Mouse (Mus musculus): Measurements from ENCODE around the gene Paxx.

Paxx gene

DNA sequence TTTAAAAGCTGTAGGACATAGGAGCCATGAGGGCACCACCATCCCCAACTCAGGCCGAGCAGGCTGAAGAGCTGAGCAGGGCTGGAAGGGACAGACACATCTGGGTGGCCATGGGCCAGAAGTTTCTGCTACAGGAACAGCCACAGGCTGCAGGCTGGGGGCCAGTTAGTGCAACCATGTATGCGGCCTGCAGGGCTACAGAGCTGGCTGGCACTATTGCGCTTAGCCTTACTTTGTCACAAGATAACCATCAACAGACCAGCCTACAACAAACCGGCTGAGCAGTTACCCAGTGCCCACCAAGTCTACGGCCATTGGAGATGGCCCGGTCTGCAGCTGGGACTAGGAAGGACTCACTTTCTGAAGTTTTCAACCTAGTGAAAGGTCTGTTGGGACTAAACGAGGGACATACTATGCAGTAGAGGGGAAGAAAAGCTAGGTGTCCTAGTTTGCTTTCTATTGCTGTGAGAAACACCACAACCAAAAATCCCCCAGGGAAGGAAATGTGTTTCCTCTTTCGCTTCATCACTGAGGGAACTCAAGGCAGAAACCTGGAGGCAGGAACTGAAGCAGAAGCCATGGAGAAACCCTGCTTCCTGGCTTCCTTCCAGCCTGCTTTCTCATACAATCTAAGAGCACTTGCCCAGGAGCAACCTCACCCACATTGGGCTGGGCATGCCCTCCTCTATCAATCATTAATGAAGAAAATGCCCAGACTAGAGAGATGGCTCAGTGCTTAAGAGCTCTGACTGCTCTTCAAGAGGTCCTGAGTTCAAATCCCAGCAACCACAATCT lies 9.8 kb downstream of the Paxx start:
- in situ Hi-C loops (cut with MboI, MseI) = no loop called here

GRCm38 (mm10) chr2:25442682-25443081 lies 18.2 kb downstream of the Paxx start:
- in situ Hi-C loops (cut with MboI, MseI) = no loop called here

- in situ Hi-C loops (cut with MboI, MseI) = no loop called here
Observed at GRCm38 (mm10) chr2:25441067-25441466, 19.8 kb downstream of the Paxx start.

- in situ Hi-C loops (cut with MboI, MseI) = no loop called here
Observed at GRCm38 (mm10) chr2:25436286-25436820, 24.5 kb downstream of the Paxx start.

DNA sequence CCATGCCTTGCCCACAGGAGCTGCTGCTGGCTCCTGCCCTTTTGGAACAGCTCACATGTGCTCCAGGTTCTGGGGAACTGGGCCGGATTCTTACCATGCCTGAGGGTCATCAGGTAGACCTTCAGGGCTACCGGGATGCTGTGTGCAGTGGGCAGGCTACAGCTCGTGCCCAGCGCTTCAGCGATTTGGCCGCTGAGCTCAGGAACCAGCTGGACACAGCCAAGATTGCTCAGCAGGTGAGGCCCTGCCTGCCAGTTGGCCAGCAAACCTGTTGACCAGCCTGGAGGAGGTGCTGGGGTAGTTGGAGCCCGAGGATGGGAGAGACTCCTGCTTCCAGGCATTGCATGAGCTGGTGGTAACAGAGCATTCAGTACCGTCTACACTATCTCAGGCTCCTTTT lies 26.6 kb downstream of the Paxx start:
- in situ Hi-C loops (cut with MboI, MseI) = loop anchor here (5.0 kb wide), 1 partner anchor 43 kb away; no protein-coding TSS in a partner anchor

GRCm38 (mm10) chr2:25433101-25433500 lies 27.8 kb downstream of the Paxx start:
- in situ Hi-C loops (cut with MboI, MseI) = loop anchor here (5.0 kb wide), 1 partner anchor 44 kb away; no protein-coding TSS in a partner anchor

DNA sequence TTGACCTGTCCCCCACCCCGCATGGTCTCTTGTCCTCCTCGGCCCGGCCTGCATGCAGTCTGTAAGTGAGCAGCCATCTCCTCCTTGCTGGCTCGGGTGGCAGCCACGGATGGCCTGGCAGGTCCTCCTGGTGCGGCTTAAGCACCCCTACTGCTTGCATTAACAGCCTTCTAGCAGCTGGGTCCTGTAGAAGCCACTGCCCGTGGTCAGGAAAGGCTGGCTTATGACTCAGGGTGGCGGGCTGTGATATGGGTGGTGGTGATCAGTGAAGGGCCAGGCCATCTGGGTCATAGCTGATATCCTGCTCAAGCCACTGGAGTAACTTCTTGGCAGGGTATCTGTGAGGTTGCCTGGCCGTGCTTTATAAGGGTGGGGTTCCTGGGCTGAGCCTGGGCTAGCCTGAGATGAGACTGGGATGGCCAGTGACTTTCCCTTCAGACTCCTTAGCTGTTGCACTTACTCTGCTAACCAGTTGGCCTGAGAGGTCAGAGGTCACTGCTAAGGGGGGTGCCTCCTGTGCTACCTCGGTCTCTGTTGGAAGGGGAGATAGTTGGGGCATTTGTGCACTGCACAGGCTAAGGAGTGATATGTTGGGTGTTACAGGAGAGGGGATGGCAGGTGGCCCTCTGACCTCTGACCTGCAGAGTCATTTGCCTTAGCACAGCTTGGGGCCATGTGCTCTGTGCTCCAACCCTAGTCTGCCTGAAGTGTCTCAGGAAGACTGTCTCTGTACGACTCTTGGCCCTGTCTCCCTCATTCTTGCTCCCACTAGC lies 28.4 kb downstream of the Paxx start:
- in situ Hi-C loops (cut with MboI, MseI) = loop anchor here (5.0 kb wide), 1 partner anchor 45 kb away; no protein-coding TSS in a partner anchor

DNA sequence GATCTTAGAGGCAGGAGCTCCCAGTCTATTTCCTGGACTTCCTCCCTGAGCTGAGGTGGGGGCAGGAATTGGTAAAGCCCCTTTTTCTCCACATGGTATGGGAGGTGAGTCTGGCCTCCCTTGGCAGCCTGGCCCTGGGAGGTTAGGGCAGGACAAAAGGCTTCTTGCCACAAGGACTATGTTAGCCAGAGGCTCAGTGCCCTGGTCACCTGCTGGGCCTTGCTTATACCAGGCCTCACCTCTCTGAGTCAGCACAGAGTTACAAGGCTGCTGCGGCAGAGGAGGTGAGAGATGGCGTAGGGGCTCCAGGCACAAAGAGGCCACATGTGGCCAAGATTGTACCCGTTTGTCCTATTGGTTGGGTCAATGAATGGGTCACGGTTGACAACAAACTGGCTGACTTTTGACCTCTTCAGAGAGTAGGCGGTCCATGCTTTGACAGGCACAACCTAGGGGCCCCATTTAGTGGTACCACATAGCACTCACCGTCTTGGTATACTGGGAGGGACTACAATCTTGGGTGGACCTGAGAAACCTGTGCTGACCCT lies 29.5 kb downstream of the Paxx start:
- in situ Hi-C loops (cut with MboI, MseI) = loop anchor here (5.0 kb wide), 1 partner anchor 46 kb away; no protein-coding TSS in a partner anchor

- in situ Hi-C loops (cut with MboI, MseI) = loop anchor here (5.0 kb wide), 1 partner anchor 47 kb away; no protein-coding TSS in a partner anchor
Observed at GRCm38 (mm10) chr2:25430395-25431233, 30.3 kb downstream of the Paxx start.

DNA sequence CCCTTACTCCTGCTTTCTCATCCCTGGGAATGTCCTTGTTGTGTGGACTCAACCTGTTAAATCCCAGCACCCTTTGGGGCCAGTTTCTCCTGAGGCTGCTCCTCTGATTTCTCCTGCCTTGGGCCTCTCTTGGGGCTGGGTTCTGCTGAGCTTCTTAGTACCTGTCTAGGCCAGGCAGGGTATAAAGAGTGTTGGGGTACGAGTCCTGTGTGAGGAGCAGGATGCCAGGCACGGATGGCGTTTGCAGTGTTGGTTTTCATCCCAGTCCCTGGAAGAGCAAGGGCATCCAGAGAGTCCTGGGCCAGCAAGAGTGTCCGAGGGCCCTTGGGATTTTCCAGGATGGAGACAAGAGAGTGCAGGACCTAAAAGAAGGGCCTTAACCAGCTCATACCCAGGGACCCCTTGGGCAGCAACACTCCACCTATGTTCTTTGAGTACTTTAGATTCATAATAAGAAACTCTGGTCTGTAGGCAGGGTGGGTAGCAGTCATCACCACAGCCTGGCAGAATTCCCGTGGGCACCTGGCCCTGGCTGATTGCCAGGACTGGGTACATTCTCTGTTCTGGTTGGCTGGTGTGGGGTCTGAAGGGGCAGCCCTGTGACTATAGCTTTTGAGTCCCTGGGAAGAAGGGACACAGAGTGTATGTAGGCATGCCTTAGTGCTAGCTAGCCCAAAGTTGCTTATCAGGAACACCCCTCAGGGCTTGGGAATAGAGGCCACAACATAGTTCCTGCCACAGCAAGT lies 31.3 kb downstream of the Paxx start:
- in situ Hi-C loops (cut with MboI, MseI) = loop anchor here (5.0 kb wide), 1 partner anchor 48 kb away; no protein-coding TSS in a partner anchor

DNA sequence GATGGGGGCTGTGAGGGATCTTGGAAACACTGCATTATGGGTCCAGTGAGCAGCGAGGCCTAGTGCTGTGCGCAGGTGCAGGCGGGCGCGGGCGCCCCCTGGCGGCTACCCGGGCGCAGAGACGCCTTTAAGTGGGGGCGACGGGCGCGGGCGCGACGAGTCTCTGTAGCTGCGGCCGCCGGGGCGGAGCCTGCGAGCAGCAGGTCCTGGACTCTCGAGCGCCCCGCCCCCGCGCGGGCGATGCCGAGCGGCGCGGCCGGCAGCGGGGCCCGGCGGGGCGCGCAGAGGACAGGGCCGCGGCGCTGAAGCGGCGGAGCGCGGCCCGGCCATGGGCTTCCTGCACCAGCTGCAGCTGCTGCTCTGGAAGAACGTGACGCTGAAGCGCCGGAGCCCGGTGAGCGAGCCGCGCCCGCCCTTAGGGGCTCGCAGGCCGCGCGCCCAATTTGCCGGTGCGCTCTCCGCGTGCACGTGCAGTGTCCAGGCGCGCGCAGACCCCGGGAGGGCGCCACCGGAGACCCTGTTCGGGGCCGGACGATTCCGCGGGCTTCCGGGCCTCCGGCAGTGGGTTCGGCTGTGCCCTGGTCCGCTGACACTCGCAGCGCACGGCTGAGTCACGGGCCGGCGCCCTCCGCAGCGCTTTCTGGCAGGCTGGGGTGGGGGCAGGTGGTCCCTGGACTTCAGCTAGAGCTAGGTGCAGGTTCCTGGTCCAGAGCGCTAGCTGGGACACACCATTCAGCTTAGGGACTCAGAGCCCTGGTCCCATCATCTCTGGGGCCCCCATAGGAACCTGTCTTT lies 32.3 kb downstream of the Paxx start, which contains the start of gene Abca2:
Abca2 (plus strand) TSS at position 262 of the 795 bp plus-strand sequence.
- in situ Hi-C loops (cut with MboI, MseI) = no loop called here

- in situ Hi-C loops (cut with MboI, MseI) = no loop called here
Observed at GRCm38 (mm10) chr2:25427256-25427655, 33.6 kb downstream of the Paxx start.

- in situ Hi-C loops (cut with MboI, MseI) = no loop called here
Observed at GRCm38 (mm10) chr2:25426721-25427191, 34.1 kb downstream of the Paxx start.

DNA sequence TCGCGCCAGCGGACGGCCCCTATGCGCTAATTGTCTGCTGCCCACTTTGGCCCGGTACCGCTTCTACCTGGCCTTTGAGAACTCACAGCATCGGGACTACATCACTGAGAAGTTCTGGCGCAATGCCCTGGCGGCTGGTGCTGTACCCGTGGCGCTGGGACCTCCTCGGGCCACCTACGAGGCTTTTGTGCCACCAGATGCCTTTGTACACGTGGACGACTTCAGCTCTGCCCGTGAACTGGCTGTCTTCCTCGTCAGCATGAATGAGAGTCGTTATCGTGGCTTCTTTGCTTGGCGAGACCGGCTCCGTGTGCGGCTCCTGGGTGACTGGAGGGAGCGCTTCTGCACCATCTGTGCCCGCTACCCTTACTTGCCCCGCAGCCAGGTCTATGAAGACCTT lies 35.4 kb downstream of the Paxx start:
- in situ Hi-C loops (cut with MboI, MseI) = no loop called here

GRCm38 (mm10) chr2:25423626-25424025 lies 37.3 kb downstream of the Paxx start:
- in situ Hi-C loops (cut with MboI, MseI) = no loop called here

DNA sequence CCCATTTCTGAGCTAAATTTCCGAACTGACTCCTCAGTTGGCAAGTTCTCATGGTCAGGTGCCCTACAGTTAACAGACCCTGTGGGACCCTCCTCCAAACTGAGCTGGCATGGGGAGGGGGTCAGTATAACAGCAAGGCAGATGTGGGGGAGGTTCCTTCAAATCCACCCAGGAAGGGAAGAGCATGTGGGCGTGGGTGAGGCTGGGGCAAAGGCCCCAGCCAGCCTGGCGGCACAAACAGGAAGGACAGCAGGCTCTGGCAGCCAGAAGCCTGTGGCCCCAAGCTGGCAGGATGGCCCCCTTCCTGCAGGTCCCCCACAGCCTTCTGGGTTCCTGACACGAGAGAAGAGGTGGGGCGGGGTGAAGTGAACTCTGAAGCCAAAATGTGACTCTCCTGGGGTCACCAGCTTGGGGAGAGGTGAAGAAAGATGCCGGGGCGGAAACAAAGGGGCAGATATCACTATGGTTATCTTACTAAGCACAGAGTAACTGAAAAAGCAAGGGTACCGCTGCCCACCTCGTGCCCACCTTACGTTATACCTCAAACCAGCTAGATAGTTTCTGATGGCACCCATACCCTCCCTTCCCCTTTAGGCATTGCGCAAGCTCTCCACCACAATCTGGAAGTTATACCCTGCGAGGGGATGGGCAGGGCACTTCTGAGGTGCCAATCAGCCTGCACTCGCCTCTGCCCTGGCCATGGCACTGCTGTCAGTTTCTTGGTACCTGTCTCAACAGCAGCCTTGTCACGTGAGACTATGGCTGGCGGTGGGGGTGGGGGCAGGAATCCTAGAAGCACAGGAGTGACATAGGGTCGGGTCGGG lies 38.1 kb downstream of the Paxx start, which contains the start of gene Fut7:
Fut7 (plus strand) TSS at position 681 of the 824 bp plus-strand sequence.
- in situ Hi-C loops (cut with MboI, MseI) = no loop called here

GRCm38 (mm10) chr2:25421896-25422295 lies 39.0 kb downstream of the Paxx start:
- in situ Hi-C loops (cut with MboI, MseI) = no loop called here

DNA sequence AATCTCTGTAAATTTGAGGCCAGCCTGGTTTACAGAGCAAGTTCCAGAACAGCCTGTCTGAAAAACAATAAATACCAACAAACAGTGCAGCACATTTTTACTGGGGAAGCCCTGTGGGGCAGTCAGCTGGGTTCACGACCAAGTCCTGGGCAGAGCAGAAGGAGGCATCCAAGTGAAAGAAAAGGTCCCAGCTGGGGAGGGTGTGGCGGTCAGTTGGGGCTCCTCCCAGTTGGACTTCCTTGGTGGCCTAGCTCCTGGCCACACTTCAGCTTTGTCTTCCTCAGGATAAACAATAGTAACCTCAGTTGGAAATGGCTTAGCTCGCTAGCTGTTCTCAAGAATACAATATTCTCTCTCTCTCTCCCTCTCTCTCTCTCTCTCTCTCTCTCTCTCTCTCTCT lies 43.5 kb downstream of the Paxx start:
- in situ Hi-C loops (cut with MboI, MseI) = no loop called here
